Mouse (Mus musculus) embryonic facial prominence, embryonic 11.5 days (tissue): ENCODE measurements at regions not wholly inside any gene's neighbourhood (a gene's known extent, or its start where the extent isn't known, plus 50 kb on each side); places are given as distances from the start of the nearest gene placed in this dataset.

Source experiments
- ATAC-seq: fragments of 200-750 bp; cut with Nextera tagmentation; replicated peaks from 2 replicates; pipeline ENCODE4 v1.8.0; 2017; ENCODE audit warnings: low read depth; ENCODE audit not compliant: insufficient number of reproducible peaks, low FRiP score, low TSS enrichment
- DNase-seq: peaks from one replicate; pipeline ENCODE4 v3.0.0-alpha.2; 2015; ENCODE audit warnings: low spot score
- H3K27ac ChIP-seq: fragments of 300-500 bp; sonication (generic); replicated peaks from 2 replicates; pipeline ENCODE4 v1.5.1; 2014; ENCODE audit warnings: mild to moderate bottlenecking, low read depth, low read length, control low read depth
- H3K27me3 ChIP-seq: fragments of 300-500 bp; sonication (generic); 2 replicates; pipeline ENCODE4 v1.6.1; 2014; ENCODE audit warnings: mild to moderate bottlenecking, low read length, moderate library complexity, mixed read lengths; ENCODE audit not compliant: control insufficient read depth, insufficient read depth
- H3K36me3 ChIP-seq: fragments of 300-500 bp; sonication (generic); replicated peaks from 2 replicates; pipeline ENCODE4 v1.6.1; 2014; ENCODE audit warnings: low read depth, mild to moderate bottlenecking, low read length, moderate library complexity, mixed read lengths; ENCODE audit not compliant: control insufficient read depth, insufficient read depth
- H3K4me1 ChIP-seq: fragments of 300-500 bp; sonication (generic); 2 replicates; pipeline ENCODE4 v1.6.1; 2014; ENCODE audit warnings: low read length, mixed read lengths; ENCODE audit not compliant: control insufficient read depth, insufficient read depth
- H3K4me2 ChIP-seq: fragments of 300-500 bp; sonication (generic); 2 replicates; pipeline ENCODE4 v1.6.1; 2014; ENCODE audit warnings: low read depth, mild to moderate bottlenecking, control low read depth, low read length, moderate library complexity
- H3K4me3 ChIP-seq: fragments of 300-500 bp; sonication (generic); 2 replicates; pipeline ENCODE4 v1.5.1; 2014; ENCODE audit warnings: low read depth, low read length, control low read depth
- H3K9ac ChIP-seq: fragments of 300-500 bp; sonication (generic); replicated peaks from 2 replicates; pipeline ENCODE4 v1.6.1; 2014; ENCODE audit warnings: mild to moderate bottlenecking, control low read depth, low read length
- H3K9me3 ChIP-seq: fragments of 300-500 bp; sonication (generic); replicated peaks from 2 replicates; pipeline ENCODE4 v1.6.1; 2016; ENCODE audit warnings: mild to moderate bottlenecking, low read length, inconsistent platforms, mixed read lengths; ENCODE audit not compliant: control insufficient read depth
- WGBS: fragments of 180-500 bp; shearing (Covaris S2); extraction: QIAGEN DNeasy Blood & Tissue Kit; methylation state at CpG from one replicate; pipeline ENCODE4 v1.1.7; 2014; 5-methylcytosine and 5-hydroxymethylcytosine counted together

GRCm38 (mm10) chr8:46936039-46936438, 50.6 kb upstream of the Enpp6 start:
- peak; percentile 30 for DNase-seq
- no peaks in the 10 kb centered on the region for H3K27me3 ChIP-seq
- H3K4me1 ChIP-seq = no peaks in the 10 kb centered on the region
- 0 out of 2 replicates have a peak overlapping the region, but pooled peaks have one; percentile 10 for H3K9ac ChIP-seq
- H3K4me3 ChIP-seq = no peak overlapping the region
- H3K27ac ChIP-seq = no peak overlapping the region
- no peak overlapping the region for H3K4me2 ChIP-seq
- no peaks in the 10 kb centered on the region for H3K9me3 ChIP-seq
- 18% methylated on average over 8 of the region's 8 CpGs for WGBS
- no peaks in the 10 kb centered on the region for H3K36me3 ChIP-seq
- ATAC-seq = no peak
